Mouse (Mus musculus) heart, postnatal 0 days (tissue): ENCODE data around the gene Rufy1.
A peak's percentile ranks its signal among the peaks of the same experiment; 100 is the strongest.

Experiments
- CTCF ChIP-seq: IDR thresholded peaks from 2 replicates; pipeline ENCODE4 v1.5.1; 2016; ENCODE audit warnings: antibody characterized with exemption, control low read depth, low read depth
- EP300 ChIP-seq: IDR thresholded peaks from 2 replicates; pipeline ENCODE4 v1.6.1; 2016; ENCODE audit warnings: antibody characterized with exemption, low read depth

GRCm38 (mm10) chr11:50376911-50377891, 53.7 kb downstream of the Rufy1 start, which contains the start of gene Hnrnph1:
- TF ChIP-seq CTCF (no peak), EP300 (peak; percentile 59)
